Mouse (Mus musculus) hindbrain, embryonic 11.5 days (tissue): ENCODE data around the gene Lrfn2. TPM values are rescaled to one million over a fixed set of nuclear protein-coding genes. Genes with fewer than 3 reads are reported as not detected.

Experiments used
- ATAC-seq: fragments of 200-750 bp; cut with Nextera tagmentation; 2 replicates; pipeline ENCODE4 v1.8.0; 2017; ENCODE audit warnings: mild to moderate bottlenecking, moderate TSS enrichment, moderate library complexity; ENCODE audit not compliant: low FRiP score
- DNase-seq: peaks from one replicate; pipeline ENCODE4 v3.0.0-alpha.2; 2015; ENCODE audit warnings: low spot score
- H3K27ac ChIP-seq: fragments of 300-500 bp; sonication (generic); 2 replicates; pipeline ENCODE4 v1.5.1; 2014; ENCODE audit warnings: mild to moderate bottlenecking, low read depth, low read length
- H3K27me3 ChIP-seq: fragments of 300-500 bp; sonication (generic); 2 replicates; pipeline ENCODE4 v1.6.1; 2014; ENCODE audit warnings: mild to moderate bottlenecking, low read length, moderate library complexity, mixed read lengths; ENCODE audit not compliant: control insufficient read depth, insufficient read depth
- H3K36me3 ChIP-seq: fragments of 300-500 bp; sonication (generic); 2 replicates; pipeline ENCODE4 v1.6.1; 2014; ENCODE audit warnings: mild to moderate bottlenecking, low read length, moderate library complexity, mixed read lengths; ENCODE audit not compliant: control insufficient read depth, insufficient read depth
- H3K4me1 ChIP-seq: fragments of 300-500 bp; sonication (generic); replicated peaks from 2 replicates; pipeline ENCODE4 v1.6.1; 2014; ENCODE audit warnings: low read length, mixed read lengths; ENCODE audit not compliant: control insufficient read depth, insufficient read depth
- H3K4me2 ChIP-seq: fragments of 300-500 bp; sonication (generic); replicated peaks from 2 replicates; pipeline ENCODE4 v1.6.1; 2014; ENCODE audit warnings: mild to moderate bottlenecking, low read depth, low read length
- H3K4me3 ChIP-seq: fragments of 300-500 bp; sonication (generic); 2 replicates; pipeline ENCODE4 v1.5.1; 2014; ENCODE audit warnings: low read depth, low read length
- H3K9ac ChIP-seq: fragments of 300-500 bp; sonication (generic); 2 replicates; pipeline ENCODE4 v1.6.1; 2014; ENCODE audit warnings: low read depth, low read length
- H3K9me3 ChIP-seq: fragments of 300-500 bp; sonication (generic); 2 replicates; pipeline ENCODE4 v1.6.1; 2016; ENCODE audit warnings: low read length; ENCODE audit not compliant: control insufficient read depth
- WGBS: fragments of 180-500 bp; shearing (Covaris S2); extraction: QIAGEN DNeasy Blood & Tissue Kit; methylation state at CpG from one replicate; pipeline ENCODE4 v1.1.7; 2014; 5-methylcytosine and 5-hydroxymethylcytosine counted together
- polyA plus RNA-seq: library from polyadenylated mRNA; unstranded; fragments of >200 nt; fragmentation: Nextera tagmentation; extraction: Ambion mirVana; gene quantifications from 2 replicates; pipeline ENCODE4 v1.2.1, GENCODE M21; 2014

Gene Lrfn2
- polyA plus RNA-seq, 1 experiment from 2014 or later: 0.19 TPM

GRCm38 (mm10) chr17:49017438-49018415, 85.5 kb downstream of the Lrfn2 start:
- Histone ChIP-seq H3K9ac (no peak overlapping the region), H3K36me3 (no peaks in the 10 kb centered on the region), H3K4me2 (no peak overlapping the region), H3K27ac (no peak overlapping the region), H3K27me3 (no peaks in the 10 kb centered on the region), H3K9me3 (no peaks in the 10 kb centered on the region), H3K4me1 (no peaks in the 10 kb centered on the region), H3K4me3 (no peak overlapping the region)
- WGBS: 35% methylated on average over 17 of the region's 17 CpGs
- ATAC-seq (no peak), DNase-seq (no peak)

DNA sequence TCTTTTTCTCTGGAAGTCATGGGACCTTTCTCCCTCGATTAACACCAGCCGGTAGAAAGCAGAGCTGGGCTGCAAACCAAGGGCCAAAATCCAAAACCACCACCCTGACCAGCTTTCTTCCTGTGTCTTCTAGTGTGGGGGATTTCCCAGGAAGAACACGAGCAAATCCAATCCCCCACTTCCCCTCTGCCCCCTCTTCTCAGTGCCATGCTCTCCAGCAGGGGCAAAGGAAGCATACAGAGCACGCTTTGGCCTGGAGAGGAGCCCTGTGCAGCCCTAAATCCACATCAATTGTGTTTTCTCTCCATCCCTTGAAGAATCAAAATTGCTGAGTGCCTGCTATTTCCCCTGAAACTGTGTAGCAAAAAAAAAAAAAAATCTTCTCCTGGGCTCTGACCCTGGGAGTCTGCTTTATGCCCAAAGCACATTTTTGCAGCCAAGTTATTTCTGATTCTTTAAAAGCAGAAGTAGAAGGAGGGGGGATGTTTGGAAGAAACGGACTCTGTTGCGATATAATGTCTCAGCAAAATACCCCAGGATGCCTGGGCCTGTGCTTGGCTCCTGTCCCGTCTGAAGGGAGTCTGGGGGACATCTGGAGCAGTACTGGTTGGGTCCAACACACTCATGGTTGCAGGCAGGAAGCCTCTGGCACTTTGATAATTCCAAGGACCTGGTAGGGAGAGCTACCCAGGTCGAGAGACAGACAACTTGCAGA, 86.8 kb downstream of the Lrfn2 start:
- WGBS: 81% methylated on average over 8 of the region's 8 CpGs
- Histone ChIP-seq H3K9ac (no peak overlapping the region), H3K9me3 (no peaks in the 10 kb centered on the region), H3K36me3 (no peaks in the 10 kb centered on the region), H3K4me1 (no peaks in the 10 kb centered on the region), H3K27me3 (no peaks in the 10 kb centered on the region), H3K4me2 (no peak overlapping the region), H3K4me3 (no peak overlapping the region), H3K27ac (no peak overlapping the region)
- DNase-seq (no peak), ATAC-seq (no peak)

GRCm38 (mm10) chr17:49029556-49030268, 97.5 kb downstream of the Lrfn2 start:
- no peak overlapping the region for H3K9ac ChIP-seq
- H3K36me3 ChIP-seq: no peaks in the 10 kb centered on the region
- no peak overlapping the region for H3K4me3 ChIP-seq
- H3K27ac ChIP-seq: no peak overlapping the region
- ATAC-seq: peak; percentile 45; the same call in 1 of the 2 replicates
- DNase-seq: peak; percentile 25
- no peaks in the 10 kb centered on the region for H3K27me3 ChIP-seq
- 39% methylated on average over 11 of the region's 11 CpGs for WGBS
- no peak overlapping the region for H3K4me2 ChIP-seq
- no peaks in the 10 kb centered on the region for H3K9me3 ChIP-seq
- H3K4me1 ChIP-seq: no peaks in the 10 kb centered on the region

DNA sequence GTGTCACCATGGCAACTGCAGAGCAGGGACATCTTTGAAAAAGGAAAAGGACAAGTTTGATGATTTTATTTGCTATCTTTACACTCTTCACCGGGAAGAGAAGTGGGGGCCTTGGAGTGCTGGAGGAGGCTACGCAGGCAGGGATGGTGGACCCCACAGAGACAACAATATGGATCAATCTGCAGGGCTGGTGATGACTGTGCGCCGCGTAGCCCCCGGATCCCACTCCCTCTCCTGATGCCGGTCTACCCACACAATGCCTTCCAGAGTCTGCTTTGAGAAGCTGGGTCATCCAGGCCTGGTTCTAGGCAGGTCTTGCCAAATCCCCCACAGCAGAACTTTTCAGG, 98.1 kb downstream of the Lrfn2 start:
- no peaks in the 10 kb centered on the region for H3K9me3 ChIP-seq
- H3K27ac ChIP-seq: no peak overlapping the region
- no peaks in the 10 kb centered on the region for H3K36me3 ChIP-seq
- H3K4me1 ChIP-seq: no peaks in the 10 kb centered on the region
- DNase-seq: no peak
- H3K4me3 ChIP-seq: no peak overlapping the region
- H3K9ac ChIP-seq: no peak overlapping the region
- no peaks in the 10 kb centered on the region for H3K27me3 ChIP-seq
- no peak for ATAC-seq
- no peak overlapping the region for H3K4me2 ChIP-seq
- WGBS: 82% methylated on average over 7 of the region's 7 CpGs

DNA sequence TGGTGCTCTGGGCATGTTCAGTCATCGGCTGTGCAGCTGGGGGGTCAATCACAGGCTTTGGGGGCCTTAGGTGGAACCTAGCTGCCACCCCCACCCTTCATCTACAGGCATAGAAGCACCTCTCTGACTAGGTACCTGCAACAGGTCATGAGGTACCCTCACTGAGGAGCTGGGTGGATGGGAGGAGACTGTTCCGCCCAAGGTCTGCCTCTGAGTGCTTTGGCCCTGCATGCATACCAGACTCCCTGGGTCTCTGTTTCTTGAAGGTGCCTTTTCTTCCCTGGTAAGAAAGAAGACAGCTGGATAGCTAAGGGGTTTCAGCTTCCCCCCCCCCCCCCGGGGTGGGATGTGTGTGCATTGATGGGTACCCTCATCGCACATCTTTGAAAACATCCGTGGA, 98.7 kb downstream of the Lrfn2 start:
- H3K36me3 ChIP-seq: no peaks in the 10 kb centered on the region
- H3K27ac ChIP-seq: no peak overlapping the region
- no peak overlapping the region for H3K9ac ChIP-seq
- WGBS: 89% methylated on average over 5 of the region's 5 CpGs
- H3K9me3 ChIP-seq: no peaks in the 10 kb centered on the region
- H3K4me2 ChIP-seq: no peak overlapping the region
- H3K4me1 ChIP-seq: no peaks in the 10 kb centered on the region
- no peak for DNase-seq
- H3K4me3 ChIP-seq: no peak overlapping the region
- no peaks in the 10 kb centered on the region for H3K27me3 ChIP-seq
- ATAC-seq: no peak

DNA sequence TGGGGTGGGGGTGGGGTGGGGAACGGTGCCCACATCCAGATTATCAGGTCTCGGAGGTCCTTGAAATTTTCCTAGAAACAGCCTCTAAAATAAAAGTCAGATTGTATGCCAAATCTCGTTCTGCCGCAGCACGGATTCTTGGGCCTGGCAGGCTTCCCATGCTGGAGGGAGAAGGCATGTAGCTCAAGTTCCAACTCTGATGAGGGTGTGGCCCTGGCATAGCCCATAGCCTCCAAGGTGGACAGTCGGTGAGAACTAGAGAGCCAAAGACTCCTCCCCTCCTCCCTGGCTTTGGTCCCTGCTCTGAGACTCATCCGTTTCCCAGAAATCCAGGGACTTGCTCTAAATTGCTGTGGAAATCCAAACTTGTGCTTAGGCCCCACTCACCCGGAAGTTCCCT, 99.6 kb downstream of the Lrfn2 start:
- no peaks in the 10 kb centered on the region for H3K9me3 ChIP-seq
- no peak overlapping the region for H3K4me3 ChIP-seq
- ATAC-seq: no peak
- H3K4me2 ChIP-seq: no peak overlapping the region
- H3K36me3 ChIP-seq: no peaks in the 10 kb centered on the region
- H3K27ac ChIP-seq: no peak overlapping the region
- WGBS: 91% methylated on average over 8 of the region's 8 CpGs
- no peaks in the 10 kb centered on the region for H3K27me3 ChIP-seq
- H3K4me1 ChIP-seq: no peaks in the 10 kb centered on the region
- no peak overlapping the region for H3K9ac ChIP-seq
- DNase-seq: no peak

DNA sequence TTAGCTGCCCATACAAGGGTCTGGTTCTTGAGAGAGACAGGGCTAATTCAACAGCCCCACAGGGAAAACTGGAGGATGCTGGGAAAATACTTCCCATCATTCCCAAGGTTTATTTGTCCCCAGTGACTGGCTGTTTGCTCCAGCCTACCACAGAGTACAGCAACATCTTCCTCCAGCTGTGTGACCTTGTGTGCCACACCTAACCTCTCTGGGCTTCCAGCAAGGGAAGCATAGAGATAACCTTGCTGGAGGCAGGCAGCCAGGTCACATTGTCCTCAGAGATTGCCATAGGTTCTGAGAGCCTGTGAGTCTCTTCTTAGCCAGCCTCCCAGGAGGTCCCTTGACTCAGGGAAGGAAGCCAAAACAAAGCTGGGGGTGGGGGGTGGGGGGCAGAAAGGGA, 101.1 kb downstream of the Lrfn2 start:
- no peak for ATAC-seq
- H3K9ac ChIP-seq: no peak overlapping the region
- no peaks in the 10 kb centered on the region for H3K4me1 ChIP-seq
- no peak for DNase-seq
- H3K9me3 ChIP-seq: no peaks in the 10 kb centered on the region
- H3K4me2 ChIP-seq: no peak overlapping the region
- H3K36me3 ChIP-seq: no peaks in the 10 kb centered on the region
- H3K27ac ChIP-seq: no peak overlapping the region
- no peak overlapping the region for H3K4me3 ChIP-seq
- H3K27me3 ChIP-seq: no peaks in the 10 kb centered on the region

DNA sequence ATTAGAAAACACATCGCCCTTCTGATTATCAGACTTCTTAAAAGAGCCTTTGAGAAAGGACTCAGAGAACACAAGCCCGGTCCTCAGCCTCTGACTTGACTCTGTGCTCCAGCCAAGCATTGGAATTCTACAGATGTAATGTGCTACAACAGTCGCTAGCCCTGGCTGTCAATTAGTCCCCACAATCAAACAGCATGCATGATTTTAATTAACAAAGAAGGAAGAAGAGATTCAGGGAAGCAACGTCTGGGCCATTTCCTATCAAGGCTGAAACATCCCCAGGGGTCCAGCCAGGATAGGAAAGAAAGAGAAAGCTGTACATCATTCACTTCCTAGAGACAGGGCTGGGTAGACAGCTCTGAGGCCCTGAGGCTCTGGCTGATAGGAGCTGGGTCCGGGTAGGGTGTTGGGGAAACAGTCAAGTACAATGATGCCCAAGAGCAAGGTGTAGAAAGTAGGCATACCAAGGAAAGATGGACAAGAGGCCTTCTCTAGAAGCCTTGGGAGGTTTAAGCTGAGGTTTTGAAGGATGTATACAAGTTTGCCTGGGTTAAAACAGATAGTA, 101.6 kb downstream of the Lrfn2 start:
- Histone ChIP-seq H3K4me2 (no peak overlapping the region), H3K36me3 (no peaks in the 10 kb centered on the region), H3K9ac (no peak overlapping the region), H3K4me3 (no peak overlapping the region), H3K27ac (no peak overlapping the region), H3K9me3 (no peaks in the 10 kb centered on the region), H3K4me1 (no peaks in the 10 kb centered on the region), H3K27me3 (no peaks in the 10 kb centered on the region)
- WGBS: 32% methylated on average over 5 of the region's 5 CpGs
- ATAC-seq (no peak), DNase-seq (no peak)
